Mouse (Mus musculus) right cerebral cortex, adult 18-20 months (tissue): Measurements from ENCODE around the gene Hebp1.

ENCODE experiments used
- DNase-seq: peaks from one replicate; pipeline ENCODE4 v3.0.0; 2022; ENCODE audit warnings: mixed read lengths

Gene Hebp1

GRCm38 (mm10) chr6:135196707-135197106 lies 1.1 kb downstream of the Hebp1 start:
- no peak for DNase-seq

- no peak for DNase-seq
Measured at GRCm38 (mm10) chr6:135194907-135195306, 2.9 kb downstream of the Hebp1 start.

- no peak for DNase-seq
Measured at GRCm38 (mm10) chr6:135193733-135194132, 4.1 kb downstream of the Hebp1 start.

GRCm38 (mm10) chr6:135192993-135193392 lies 4.8 kb downstream of the Hebp1 start:
- DNase-seq, result no peak

- DNase-seq, result no peak
Measured at GRCm38 (mm10) chr6:135191906-135192305, 5.9 kb downstream of the Hebp1 start.

- no peak for DNase-seq
Measured at GRCm38 (mm10) chr6:135190122-135190521, 7.7 kb downstream of the Hebp1 start.

- DNase-seq, result no peak
Measured at GRCm38 (mm10) chr6:135188629-135189028, 9.2 kb downstream of the Hebp1 start.

- no peak for DNase-seq
Measured at GRCm38 (mm10) chr6:135187076-135187917, 10.5 kb downstream of the Hebp1 start.

GRCm38 (mm10) chr6:135183961-135184360 lies 13.9 kb downstream of the Hebp1 start:
- no peak for DNase-seq

GRCm38 (mm10) chr6:135182925-135183324 lies 14.9 kb downstream of the Hebp1 start:
- no peak for DNase-seq

GRCm38 (mm10) chr6:135178599-135178998 lies 19.2 kb downstream of the Hebp1 start:
- DNase-seq, result no peak

- DNase-seq, result no peak
Measured at GRCm38 (mm10) chr6:135177271-135177670, 20.6 kb downstream of the Hebp1 start.

- peak; percentile 65 for DNase-seq
Measured at GRCm38 (mm10) chr6:135175014-135175413, 22.8 kb downstream of the Hebp1 start.

- no peak for DNase-seq
Measured at GRCm38 (mm10) chr6:135171736-135172135, 26.1 kb downstream of the Hebp1 start.

GRCm38 (mm10) chr6:135169246-135169645 lies 28.6 kb downstream of the Hebp1 start:
- no peak for DNase-seq

- DNase-seq, result no peak
Measured at GRCm38 (mm10) chr6:135168471-135168870, 29.4 kb downstream of the Hebp1 start.

- peak; percentile 82 for DNase-seq
Measured at GRCm38 (mm10) chr6:135167380-135168311, 30.2 kb downstream of the Hebp1 start.

GRCm38 (mm10) chr6:135166712-135167111 lies 31.1 kb downstream of the Hebp1 start:
- no peak for DNase-seq

- no peak for DNase-seq
Measured at GRCm38 (mm10) chr6:135166262-135166661, 31.6 kb downstream of the Hebp1 start.

- DNase-seq, result no peak
Measured at GRCm38 (mm10) chr6:135165706-135166105, 32.1 kb downstream of the Hebp1 start.

GRCm38 (mm10) chr6:135165191-135165590 lies 32.6 kb downstream of the Hebp1 start:
- no peak for DNase-seq

GRCm38 (mm10) chr6:135162861-135163260 lies 35.0 kb downstream of the Hebp1 start:
- DNase-seq, result no peak

GRCm38 (mm10) chr6:135162311-135162710 lies 35.5 kb downstream of the Hebp1 start:
- DNase-seq, result no peak

- DNase-seq, result no peak
Measured at GRCm38 (mm10) chr6:135161356-135161755, 36.5 kb downstream of the Hebp1 start.
